ENCODE assay signal across 12 mouse cellular contexts in genomic region chr7:121465111-121465510, GRCm38 (mm10).
"Had no signal": no experiment of that assay in that cellular context is flagged by ENCODE, and none has a peak within 500 bp of the region (broad histone marks: within the 10 kb centered on the region; RNA-seq: fewer than 3 reads in every experiment).

No protein-coding gene starts in this region.

- DNase-seq: gastrocnemius, postnatal 25 days; heart, adult 18-20 months; heart, postnatal 10 days; heart, postnatal 4 days; kidney, adult 2 months; kidney, adult 9 months; kidney, postnatal 14 days; kidney, postnatal 36 days; layer of hippocampus, adult 9-11 months; layer of hippocampus, postnatal 36 days; left cerebral cortex, postnatal 4 days; lung, adult 18-20 months had no signal
